Mouse (Mus musculus): ENCODE data around the gene Adam12. TPM values are rescaled to one million over a fixed set of nuclear protein-coding genes. Genes with fewer than 3 reads are reported as not detected.
A peak's percentile ranks its signal among the peaks of the same experiment; 100 is the strongest.
"Not testable (repeated sequence)": the region's sequence is repeated elsewhere in the genome, so short reads cannot be mapped to it uniquely, and the experiment has no call there.

The Adam12 gene
- polyA plus RNA-seq, 1 experiment from 2014 or later: 11.7 TPM

GRCm38 (mm10) chr7:133891298-133891697 lies 340.6 kb downstream of the Adam12 start:
- Histone ChIP-seq H3K4me1 (no peaks in the 10 kb centered on the region), H3K4me3 (replicated peaks) (no peak overlapping the region), H3K4me2 (replicated peaks) (no peak overlapping the region), H3K9ac (no peak overlapping the region), H3K9me3 (replicated peaks) (no peaks in the 10 kb centered on the region), H3K27me3 (no peaks in the 10 kb centered on the region), H3K27ac (replicated peaks) (no peak overlapping the region), H3K36me3 (no peaks in the 10 kb centered on the region)
- ATAC-seq (ENCODE audit: insufficient number of reproducible peaks, low FRiP score, low TSS enrichment, low read depth): no peak
- 87% methylated on average over 9 of the region's 9 CpGs for WGBS

DNA sequence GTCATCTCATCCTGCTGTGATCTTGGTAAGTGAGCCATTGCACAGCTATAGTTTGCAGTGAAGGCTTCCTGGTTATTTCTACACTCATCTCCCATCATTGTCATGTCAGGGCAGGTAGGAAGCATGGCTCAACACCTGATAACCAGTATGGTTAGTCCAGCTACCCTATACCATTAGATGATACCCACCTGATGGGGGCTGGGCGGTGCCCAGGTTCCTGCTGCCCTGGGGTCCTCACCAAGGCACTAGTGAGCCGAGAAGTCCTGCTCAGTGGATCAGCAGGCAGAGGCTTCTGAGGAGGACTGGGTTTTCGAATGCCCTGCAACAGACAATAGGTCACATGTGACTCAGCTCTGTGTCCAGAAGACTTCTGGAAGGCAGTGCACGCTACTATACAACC lies 342.0 kb downstream of the Adam12 start:
- 92% methylated on average over 4 of the region's 4 CpGs for WGBS
- Histone ChIP-seq H3K9me3 (replicated peaks) (no peaks in the 10 kb centered on the region), H3K27ac (replicated peaks) (no peak overlapping the region), H3K4me1 (no peaks in the 10 kb centered on the region), H3K4me3 (replicated peaks) (no peak overlapping the region), H3K36me3 (no peaks in the 10 kb centered on the region), H3K9ac (no peak overlapping the region), H3K27me3 (no peaks in the 10 kb centered on the region), H3K4me2 (replicated peaks) (no peak overlapping the region)
- ATAC-seq (ENCODE audit: insufficient number of reproducible peaks, low FRiP score, low TSS enrichment, low read depth): no peak

DNA sequence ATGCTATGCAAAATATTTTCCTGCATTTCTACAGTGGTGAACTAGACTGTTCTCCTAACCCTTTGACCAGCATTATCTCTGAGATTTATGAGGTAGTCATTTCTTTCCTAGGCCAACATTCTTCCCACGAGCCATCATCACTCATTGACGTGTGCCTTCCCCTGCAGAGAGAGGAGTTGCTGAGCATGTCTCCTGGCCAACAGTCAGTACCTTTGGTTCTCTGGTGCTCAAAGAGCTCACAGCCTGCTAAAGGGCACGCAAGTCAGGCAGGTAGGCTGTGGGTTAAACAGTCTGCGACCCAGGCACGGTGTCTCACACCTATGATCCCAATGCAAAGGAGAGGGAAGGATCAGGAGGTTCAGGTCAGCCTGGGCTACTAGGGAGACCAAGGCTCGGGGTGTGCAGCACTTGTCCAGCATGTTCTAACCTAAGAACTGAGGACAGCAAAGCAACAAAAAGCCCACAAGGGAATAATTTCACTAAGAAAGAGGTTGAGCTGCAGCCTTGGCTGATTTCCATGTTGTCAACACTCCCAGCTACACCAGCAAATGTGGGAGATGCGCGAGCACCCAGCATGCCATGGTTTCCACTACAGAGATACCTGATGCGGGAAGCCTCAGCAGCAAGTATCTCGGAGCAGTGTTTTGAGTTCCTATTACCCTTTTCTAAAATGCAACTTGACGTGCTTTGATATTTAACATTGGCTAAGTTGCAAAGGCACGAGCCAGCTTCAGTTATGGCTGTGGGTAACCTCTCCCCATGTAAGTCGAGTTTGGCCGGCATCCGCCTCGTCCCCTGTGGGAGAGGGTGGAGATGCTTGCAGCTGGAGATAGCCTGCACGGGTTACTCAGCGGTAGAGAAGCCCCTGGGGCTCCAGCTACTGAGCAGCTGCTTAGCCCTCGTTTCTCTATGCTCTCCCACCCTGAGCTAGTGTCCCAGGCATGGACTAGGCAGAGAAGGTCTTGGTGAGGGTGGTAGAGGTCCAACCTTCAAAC lies 342.7 kb downstream of the Adam12 start:
- H3K27me3 ChIP-seq: no peaks in the 10 kb centered on the region
- H3K9ac ChIP-seq: no peak overlapping the region
- no peak overlapping the region for H3K27ac ChIP-seq (replicated peaks)
- no peak overlapping the region for H3K4me2 ChIP-seq (replicated peaks)
- H3K4me3 ChIP-seq (replicated peaks): no peak overlapping the region
- no peaks in the 10 kb centered on the region for H3K36me3 ChIP-seq
- no peaks in the 10 kb centered on the region for H3K4me1 ChIP-seq
- 74% methylated on average over 19 of the region's 19 CpGs for WGBS
- H3K9me3 ChIP-seq (replicated peaks): no peaks in the 10 kb centered on the region
- no peak for ATAC-seq (ENCODE audit: insufficient number of reproducible peaks, low FRiP score, low TSS enrichment, low read depth)

- not testable (repeated sequence) for H3K36me3 ChIP-seq; H3K27ac ChIP-seq (replicated peaks); H3K4me1 ChIP-seq; H3K27me3 ChIP-seq; H3K4me2 ChIP-seq (replicated peaks); H3K4me3 ChIP-seq (replicated peaks); H3K9ac ChIP-seq; H3K9me3 ChIP-seq (replicated peaks)
- WGBS: 69% methylated on average over 5 of the region's 9 CpGs
- peak; percentile 34 for ATAC-seq (ENCODE audit: insufficient number of reproducible peaks, low FRiP score, low TSS enrichment, low read depth)
Observed at GRCm38 (mm10) chr7:133884759-133885431, 347.1 kb downstream of the Adam12 start.

GRCm38 (mm10) chr7:133879761-133880160 lies 352.2 kb downstream of the Adam12 start:
- 93% methylated on average over 8 of the region's 8 CpGs for WGBS
- ATAC-seq (ENCODE audit: insufficient number of reproducible peaks, low FRiP score, low TSS enrichment, low read depth): no peak
- Histone ChIP-seq H3K9ac (no peak overlapping the region), H3K4me1 (peaks cover 7% of the 10 kb centered on the region; the same call in 1 of the 2 replicates), H3K4me3 (replicated peaks) (no peak overlapping the region), H3K9me3 (replicated peaks) (no peaks in the 10 kb centered on the region), H3K4me2 (replicated peaks) (no peak overlapping the region), H3K36me3 (no peaks in the 10 kb centered on the region), H3K27ac (replicated peaks) (no peak overlapping the region), H3K27me3 (no peaks in the 10 kb centered on the region)

DNA sequence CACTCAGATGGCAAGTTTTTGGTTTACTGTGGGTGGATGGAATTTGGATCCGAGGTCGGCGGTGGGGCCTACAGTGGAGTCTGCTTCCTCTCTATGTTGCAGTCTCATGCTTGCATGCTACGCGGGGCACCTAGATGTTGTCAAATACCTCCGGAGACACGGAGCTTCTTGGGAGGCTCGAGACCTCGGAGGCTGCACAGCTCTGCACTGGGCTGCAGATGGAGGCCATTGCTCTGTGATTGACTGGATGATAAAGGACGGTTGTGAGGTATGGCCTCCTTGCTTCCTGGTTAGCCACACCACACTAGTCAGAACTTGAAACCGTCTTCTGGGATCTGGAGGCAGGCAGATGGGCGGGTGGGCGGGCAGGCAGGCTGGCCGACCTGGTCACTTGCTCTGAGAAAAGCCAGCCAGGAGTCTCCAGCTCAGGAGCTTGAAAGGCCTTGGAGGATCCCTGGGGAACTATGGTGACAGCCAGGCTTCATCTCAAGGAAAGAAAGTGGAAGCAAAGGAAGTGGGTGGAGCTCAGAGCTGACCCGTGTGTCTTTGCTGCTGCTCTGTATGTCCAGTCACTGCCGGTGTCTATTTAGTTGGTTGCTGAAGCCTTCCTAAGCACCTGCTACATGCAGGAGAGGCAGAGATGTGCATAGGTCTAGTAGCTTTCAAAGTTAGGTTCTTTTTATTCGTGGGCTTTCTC lies 355.2 kb downstream of the Adam12 start:
- Histone ChIP-seq H3K9me3 (replicated peaks) (no peaks in the 10 kb centered on the region), H3K4me1 (peaks cover 7% of the 10 kb centered on the region; the same call in 1 of the 2 replicates), H3K27me3 (no peaks in the 10 kb centered on the region), H3K4me3 (replicated peaks) (no peak overlapping the region), H3K36me3 (no peaks in the 10 kb centered on the region), H3K4me2 (replicated peaks) (no peak overlapping the region), H3K9ac (no peak overlapping the region), H3K27ac (replicated peaks) (no peak overlapping the region)
- 70% methylated on average over 17 of the region's 17 CpGs for WGBS
- no peak for ATAC-seq (ENCODE audit: insufficient number of reproducible peaks, low FRiP score, low TSS enrichment, low read depth)

- Histone ChIP-seq H3K36me3 (no peaks in the 10 kb centered on the region), H3K27ac (replicated peaks) (no peak overlapping the region), H3K9me3 (replicated peaks) (no peaks in the 10 kb centered on the region), H3K4me2 (replicated peaks) (no peak overlapping the region), H3K4me1 (peaks cover 5% of the 10 kb centered on the region; the same call in 1 of the 2 replicates), H3K27me3 (no peaks in the 10 kb centered on the region), H3K9ac (no peak overlapping the region), H3K4me3 (replicated peaks) (no peak overlapping the region)
- no peak for ATAC-seq (ENCODE audit: insufficient number of reproducible peaks, low FRiP score, low TSS enrichment, low read depth)
- WGBS: 84% methylated on average over 3 of the region's 3 CpGs
Observed at GRCm38 (mm10) chr7:133876139-133876538, 355.8 kb downstream of the Adam12 start.

DNA sequence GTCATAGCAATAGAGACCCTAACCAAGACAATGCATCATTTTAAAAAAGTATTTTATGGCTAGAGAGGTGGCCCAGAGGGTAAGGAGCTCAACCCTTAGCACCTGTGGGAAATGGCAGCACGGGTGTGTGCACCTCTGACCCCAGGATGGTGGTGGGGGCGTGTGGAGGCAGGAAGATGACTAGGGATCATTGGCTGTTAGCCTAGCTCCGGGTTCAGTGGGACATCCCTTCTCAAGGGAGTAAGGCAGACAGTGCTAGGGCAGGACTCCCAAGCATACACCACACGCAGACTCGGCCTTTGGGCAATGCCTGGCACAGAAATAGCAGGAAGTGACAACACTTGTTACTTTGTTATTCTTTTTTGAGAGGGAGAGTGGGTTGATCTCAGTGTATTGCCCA lies 359.2 kb downstream of the Adam12 start:
- Histone ChIP-seq H3K36me3 (no peaks in the 10 kb centered on the region), H3K27ac (replicated peaks) (no peak overlapping the region), H3K9me3 (replicated peaks) (no peaks in the 10 kb centered on the region), H3K4me1 (no peaks in the 10 kb centered on the region), H3K4me2 (replicated peaks) (no peak overlapping the region), H3K9ac (no peak overlapping the region), H3K4me3 (replicated peaks) (no peak overlapping the region), H3K27me3 (0 out of 2 replicates have a peak, but pooled peaks cover 3% of the 10 kb centered on the region)
- ATAC-seq (ENCODE audit: insufficient number of reproducible peaks, low FRiP score, low TSS enrichment, low read depth): no peak
- 75% methylated on average over 5 of the region's 5 CpGs for WGBS

DNA sequence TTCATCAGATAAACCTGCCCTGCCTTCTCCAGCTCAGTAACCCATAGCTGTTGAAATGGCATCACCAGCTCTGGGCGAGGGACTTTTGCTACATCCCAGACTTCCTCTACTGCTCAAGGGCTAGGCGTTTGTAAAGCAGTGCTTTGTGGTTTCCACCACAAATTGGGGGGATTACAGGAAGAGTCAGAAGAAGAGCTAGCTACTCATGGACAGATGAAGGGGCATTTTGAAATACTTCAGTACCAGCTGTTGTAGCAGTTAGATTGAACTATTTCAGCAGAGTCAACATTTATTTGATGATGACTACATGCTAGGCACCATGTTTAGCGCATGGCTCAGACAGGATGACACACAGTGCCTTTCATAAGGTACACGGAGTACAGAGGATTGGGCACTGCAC lies 361.7 kb downstream of the Adam12 start:
- Histone ChIP-seq H3K27ac (replicated peaks) (no peak overlapping the region), H3K4me3 (replicated peaks) (no peak overlapping the region), H3K27me3 (0 out of 2 replicates have a peak, but pooled peaks cover 3% of the 10 kb centered on the region), H3K4me2 (replicated peaks) (no peak overlapping the region), H3K9me3 (replicated peaks) (no peaks in the 10 kb centered on the region), H3K9ac (no peak overlapping the region), H3K36me3 (no peaks in the 10 kb centered on the region), H3K4me1 (no peaks in the 10 kb centered on the region)
- ATAC-seq (ENCODE audit: insufficient number of reproducible peaks, low FRiP score, low TSS enrichment, low read depth): no peak
- 74% methylated on average over 4 of the region's 4 CpGs for WGBS

- WGBS: 81% methylated on average over 4 of the region's 4 CpGs
- no peak overlapping the region for H3K4me3 ChIP-seq (replicated peaks)
Observed at GRCm38 (mm10) chr7:133863684-133864083, 368.3 kb downstream of the Adam12 start.

GRCm38 (mm10) chr7:133863151-133863550 lies 368.8 kb downstream of the Adam12 start:
- H3K4me1 ChIP-seq: no peaks in the 10 kb centered on the region
- H3K9me3 ChIP-seq (replicated peaks): no peaks in the 10 kb centered on the region
- 57% methylated on average over 3 of the region's 3 CpGs for WGBS
- H3K9ac ChIP-seq: no peak overlapping the region
- H3K4me3 ChIP-seq (replicated peaks): no peak overlapping the region
- ATAC-seq (ENCODE audit: insufficient number of reproducible peaks, low FRiP score, low TSS enrichment, low read depth): no peak
- H3K4me2 ChIP-seq (replicated peaks): no peak overlapping the region
- H3K27me3 ChIP-seq: no peaks in the 10 kb centered on the region
- no peak overlapping the region for H3K27ac ChIP-seq (replicated peaks)
- no peaks in the 10 kb centered on the region for H3K36me3 ChIP-seq

More at GRCm38 (mm10) chr7:133863684-133864083, 368.3 kb downstream of the Adam12 start:
- H3K27me3 ChIP-seq: no peaks in the 10 kb centered on the region
- H3K36me3 ChIP-seq: no peaks in the 10 kb centered on the region
- no peaks in the 10 kb centered on the region for H3K4me1 ChIP-seq
- ATAC-seq (ENCODE audit: insufficient number of reproducible peaks, low FRiP score, low TSS enrichment, low read depth): no peak
- no peaks in the 10 kb centered on the region for H3K9me3 ChIP-seq (replicated peaks)
- no peak overlapping the region for H3K4me2 ChIP-seq (replicated peaks)
- no peak overlapping the region for H3K27ac ChIP-seq (replicated peaks)
- H3K9ac ChIP-seq: no peak overlapping the region
